Mouse (Mus musculus) midbrain, embryonic 16.5 days (tissue): ENCODE results near the gene Gm37240. TPM values are rescaled to one million over a fixed set of nuclear protein-coding genes. Genes with fewer than 3 reads are reported as not detected.
A peak's percentile ranks its signal among the peaks of the same experiment; 100 is the strongest.

Experiments used
- ATAC-seq: fragments of 200-750 bp; cut with Nextera tagmentation; 2 replicates; pipeline ENCODE4 v1.8.0; 2017; ENCODE audit warnings: moderate TSS enrichment
- H3K27ac ChIP-seq: fragments of 300-500 bp; sonication (generic); 2 replicates; pipeline ENCODE4 v1.5.1; 2014; ENCODE audit warnings: mild to moderate bottlenecking, low read length, mixed read lengths
- H3K27me3 ChIP-seq: fragments of 300-500 bp; sonication (generic); 2 replicates; pipeline ENCODE4 v1.6.1; 2014; ENCODE audit warnings: low read depth, low read length, mixed read lengths; ENCODE audit not compliant: control insufficient read depth, insufficient read depth
- H3K36me3 ChIP-seq: fragments of 300-500 bp; sonication (generic); 2 replicates; pipeline ENCODE4 v1.6.1; 2014; ENCODE audit warnings: mild to moderate bottlenecking, low read length, moderate library complexity, mixed read lengths; ENCODE audit not compliant: control insufficient read depth, insufficient read depth
- H3K4me1 ChIP-seq: fragments of 300-500 bp; sonication (generic); 2 replicates; pipeline ENCODE4 v1.6.1; 2014; ENCODE audit warnings: mild to moderate bottlenecking, low read length, mixed read lengths; ENCODE audit not compliant: control insufficient read depth, insufficient read depth
- H3K4me2 ChIP-seq: fragments of 300-500 bp; sonication (generic); 2 replicates; pipeline ENCODE4 v1.6.1; 2014; ENCODE audit warnings: mild to moderate bottlenecking, low read length, mixed read lengths
- H3K4me3 ChIP-seq: fragments of 300-500 bp; sonication (generic); 2 replicates; pipeline ENCODE4 v1.5.1; 2014; ENCODE audit warnings: low read depth, mild to moderate bottlenecking, low read length, moderate library complexity, mixed read lengths
- H3K9ac ChIP-seq: fragments of 300-500 bp; sonication (generic); 2 replicates; pipeline ENCODE4 v1.6.1; 2014; ENCODE audit warnings: low read depth, low read length, mixed read lengths
- H3K9me3 ChIP-seq: fragments of 300-500 bp; sonication (generic); replicated peaks from 2 replicates; pipeline ENCODE4 v1.6.1; 2014; ENCODE audit warnings: mild to moderate bottlenecking, low read length, mixed read lengths; ENCODE audit not compliant: control insufficient read depth, poor library complexity, severe bottlenecking
- WGBS: fragments of 180-500 bp; shearing (Covaris S2); extraction: QIAGEN DNeasy Blood & Tissue Kit; methylation state at CpG from one replicate; pipeline ENCODE4 v1.1.7; 2014; 5-methylcytosine and 5-hydroxymethylcytosine counted together
- polyA plus RNA-seq: library from polyadenylated mRNA; unstranded; fragments of >200 nt; fragmentation: Nextera tagmentation; extraction: Ambion mirVana; gene quantifications from 2 replicates; pipeline ENCODE4 v1.2.1, GENCODE M21; 2015

Gm37240 gene
- polyA plus RNA-seq, 1 experiment from 2014 or later = 0.26 TPM

DNA sequence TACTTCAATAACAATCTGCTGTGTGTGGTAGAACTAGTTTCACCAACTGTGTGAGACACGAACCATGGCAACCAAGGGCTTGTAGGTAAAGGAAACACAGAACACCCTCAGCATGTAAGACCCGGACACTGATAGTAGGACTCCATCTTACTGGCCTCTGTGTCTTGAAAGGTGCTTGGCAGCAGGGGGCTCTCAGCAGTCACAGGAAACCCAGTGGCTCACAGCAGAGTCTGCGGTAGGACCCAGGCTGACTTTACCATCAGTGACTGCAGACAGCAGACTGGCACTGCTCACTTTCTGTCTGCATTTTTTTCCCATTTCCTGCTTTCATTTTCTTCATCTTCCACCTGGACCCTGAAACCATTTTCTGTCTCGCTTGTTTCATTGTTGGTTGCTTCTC, 1176.6 kb downstream of the Gm37240 start:
- Histone ChIP-seq H3K27ac (no peak overlapping the region), H3K4me3 (no peak overlapping the region), H3K4me2 (no peak overlapping the region), H3K9ac (no peak overlapping the region), H3K36me3 (no peaks in the 10 kb centered on the region), H3K4me1 (no peaks in the 10 kb centered on the region), H3K27me3 (no peaks in the 10 kb centered on the region), H3K9me3 (no peaks in the 10 kb centered on the region; the same call in 1 of the 2 replicates)
- no peak for ATAC-seq
- 82% methylated on average over 4 of the region's 4 CpGs for WGBS

DNA sequence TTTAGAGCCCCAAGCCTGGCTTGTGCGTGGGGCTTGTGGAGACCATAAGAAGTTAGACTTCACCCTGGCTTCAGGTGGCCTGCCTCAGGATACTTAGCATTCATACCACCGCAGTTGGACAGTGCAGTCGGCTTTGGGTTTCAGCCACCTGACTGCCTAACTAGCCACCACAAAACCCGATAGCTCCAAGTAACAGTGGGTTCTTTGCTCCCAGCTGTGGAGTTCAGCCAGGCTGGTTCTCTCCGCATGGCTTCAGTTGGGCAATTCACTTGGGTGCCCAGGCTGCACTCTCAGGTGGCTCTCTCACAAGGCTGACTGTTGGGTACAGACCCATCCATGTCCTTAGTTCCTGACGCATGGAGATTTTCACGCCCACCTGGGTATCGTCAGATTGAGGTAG, 1177.4 kb downstream of the Gm37240 start:
- H3K9me3 ChIP-seq = no peaks in the 10 kb centered on the region; the same call in 1 of the 2 replicates
- H3K27ac ChIP-seq = no peak overlapping the region
- WGBS = 93% methylated on average over 8 of the region's 8 CpGs
- H3K4me3 ChIP-seq = no peak overlapping the region
- no peaks in the 10 kb centered on the region for H3K36me3 ChIP-seq
- ATAC-seq = no peak
- H3K9ac ChIP-seq = no peak overlapping the region
- H3K4me1 ChIP-seq = no peaks in the 10 kb centered on the region
- no peak overlapping the region for H3K4me2 ChIP-seq
- no peaks in the 10 kb centered on the region for H3K27me3 ChIP-seq

DNA sequence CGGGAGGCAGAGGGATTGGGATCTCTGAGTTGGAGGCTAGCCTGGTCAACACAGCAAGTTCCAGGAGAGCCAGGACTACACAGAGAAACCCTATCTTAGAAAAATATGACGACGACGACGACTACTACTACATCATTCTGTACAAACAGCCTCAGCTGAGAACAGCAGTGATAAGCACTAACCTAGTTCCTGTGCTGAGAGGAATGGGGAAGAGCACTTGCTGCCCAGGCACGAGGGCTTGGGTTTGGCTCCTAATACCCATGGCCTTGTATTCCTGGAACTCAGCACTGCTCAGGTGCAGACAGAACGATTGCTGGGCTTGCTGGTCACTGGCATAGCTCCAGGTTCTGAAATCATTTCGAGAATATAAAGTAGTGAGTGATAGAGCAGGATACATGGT, 1178.2 kb downstream of the Gm37240 start:
- no peaks in the 10 kb centered on the region for H3K27me3 ChIP-seq
- H3K9ac ChIP-seq = no peak overlapping the region
- WGBS = 85% methylated on average over 8 of the region's 8 CpGs
- ATAC-seq = no peak
- H3K4me3 ChIP-seq = no peak overlapping the region
- H3K27ac ChIP-seq = no peak overlapping the region
- H3K36me3 ChIP-seq = no peaks in the 10 kb centered on the region
- no peaks in the 10 kb centered on the region; the same call in 1 of the 2 replicates for H3K9me3 ChIP-seq
- H3K4me2 ChIP-seq = no peak overlapping the region
- H3K4me1 ChIP-seq = no peaks in the 10 kb centered on the region

DNA sequence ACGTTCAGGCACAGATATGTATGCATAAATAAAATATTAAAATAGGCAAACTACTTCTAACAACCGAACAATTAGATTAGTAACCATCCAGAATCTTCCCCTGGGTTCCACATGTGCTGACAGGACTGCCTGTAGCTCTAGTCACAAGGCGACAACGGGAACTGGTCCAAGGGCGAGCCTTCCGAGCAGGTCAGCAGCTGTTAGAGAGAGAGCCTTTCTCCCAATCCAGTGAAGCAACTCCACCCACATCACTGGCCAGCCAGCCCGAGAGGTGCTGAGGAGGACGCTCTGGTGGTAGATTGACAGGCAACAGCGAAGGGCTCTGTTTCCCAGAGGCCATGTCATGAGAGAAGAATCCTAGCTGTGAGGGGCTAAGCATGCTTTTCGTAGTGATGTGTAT, 1178.8 kb downstream of the Gm37240 start:
- Histone ChIP-seq H3K4me3 (no peak overlapping the region), H3K9ac (no peak overlapping the region), H3K4me2 (no peak overlapping the region), H3K36me3 (no peaks in the 10 kb centered on the region), H3K9me3 (no peaks in the 10 kb centered on the region; the same call in 1 of the 2 replicates), H3K27ac (no peak overlapping the region), H3K4me1 (no peaks in the 10 kb centered on the region), H3K27me3 (no peaks in the 10 kb centered on the region)
- ATAC-seq = no peak
- 82% methylated on average over 10 of the region's 10 CpGs for WGBS

DNA sequence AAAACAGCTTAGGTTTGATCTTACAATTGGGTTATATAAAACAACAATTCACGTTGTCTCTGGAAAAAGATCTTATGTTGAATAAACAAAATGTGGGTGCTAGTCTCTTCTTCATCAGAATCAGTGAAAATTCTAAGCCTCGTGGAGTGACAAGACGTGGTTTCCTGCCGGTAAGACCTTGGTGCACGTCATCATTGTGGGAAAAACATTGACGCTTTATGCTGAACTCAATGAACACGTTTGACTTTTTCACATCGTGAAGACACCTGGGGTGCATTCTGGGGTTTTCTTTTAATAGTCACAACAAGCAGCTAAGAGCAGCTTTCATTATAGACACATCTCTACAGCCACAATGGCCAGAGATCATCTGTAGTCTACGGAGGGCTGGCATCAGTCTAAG, 1182.1 kb downstream of the Gm37240 start:
- Histone ChIP-seq H3K4me2 (no peak overlapping the region), H3K4me3 (no peak overlapping the region), H3K9me3 (no peaks in the 10 kb centered on the region; the same call in 1 of the 2 replicates), H3K27me3 (no peaks in the 10 kb centered on the region), H3K9ac (no peak overlapping the region), H3K27ac (no peak overlapping the region), H3K36me3 (no peaks in the 10 kb centered on the region), H3K4me1 (no peaks in the 10 kb centered on the region)
- no peak for ATAC-seq
- 88% methylated on average over 9 of the region's 9 CpGs for WGBS

DNA sequence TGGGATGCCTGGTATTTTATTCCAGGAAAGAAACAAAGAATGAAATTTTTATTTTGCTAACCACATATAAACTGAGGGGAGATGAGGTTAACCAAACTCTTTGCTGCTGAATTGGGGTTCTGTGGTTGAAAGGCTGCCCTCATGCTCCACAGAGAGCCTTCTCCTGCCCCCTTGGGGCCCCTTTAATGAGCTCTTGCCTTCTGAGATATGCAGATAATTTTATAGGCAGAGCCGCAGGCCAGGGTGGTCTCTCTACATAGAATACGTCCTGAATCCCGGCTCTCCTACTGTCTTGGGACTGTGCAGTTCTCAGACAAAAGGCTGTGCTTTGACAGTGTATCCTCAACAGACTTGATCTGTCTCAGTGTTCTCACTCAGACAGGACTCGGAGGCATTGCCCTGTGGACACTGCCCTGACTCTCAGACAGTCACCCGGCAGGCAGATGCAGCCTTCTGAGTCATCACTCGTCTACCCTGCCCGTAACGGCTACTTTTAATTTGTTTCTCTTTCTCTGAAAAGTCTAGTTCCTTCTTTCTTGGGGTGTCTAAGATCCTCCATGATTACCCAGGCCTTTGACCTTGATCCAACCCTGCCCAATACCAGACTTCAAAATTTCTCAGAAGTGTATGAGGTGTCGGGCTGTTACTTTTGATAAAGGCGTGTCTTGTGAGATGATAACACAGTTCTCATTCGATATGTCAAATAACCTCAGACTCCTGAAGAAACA, 1184.1 kb downstream of the Gm37240 start:
- Histone ChIP-seq H3K9me3 (no peaks in the 10 kb centered on the region; the same call in 1 of the 2 replicates), H3K4me1 (no peaks in the 10 kb centered on the region), H3K4me3 (no peak overlapping the region), H3K27me3 (no peaks in the 10 kb centered on the region), H3K9ac (no peak overlapping the region), H3K36me3 (no peaks in the 10 kb centered on the region), H3K27ac (no peak overlapping the region), H3K4me2 (no peak overlapping the region)
- WGBS = 73% methylated on average over 11 of the region's 11 CpGs
- ATAC-seq = no peak

DNA sequence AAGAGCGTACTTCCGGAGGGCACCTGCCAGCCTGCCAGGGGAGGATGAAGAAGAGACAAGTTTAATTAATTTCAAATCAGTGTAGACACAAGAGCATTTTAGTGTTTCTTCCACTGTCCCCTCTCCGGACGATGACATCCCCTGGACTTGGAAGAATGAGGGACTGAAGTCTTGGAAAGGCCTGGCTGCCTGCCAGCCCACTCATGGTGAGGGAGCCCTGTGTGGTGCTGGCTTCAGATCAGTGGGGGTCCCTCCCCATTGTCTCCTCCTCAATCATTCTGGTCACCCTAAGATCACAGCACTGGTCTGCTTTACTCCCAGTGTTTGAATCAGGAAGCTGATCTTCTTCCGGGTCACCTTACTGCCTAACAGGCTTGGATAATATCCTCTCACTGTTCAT, 1185.4 kb downstream of the Gm37240 start:
- Histone ChIP-seq H3K9me3 (no peaks in the 10 kb centered on the region; the same call in 1 of the 2 replicates), H3K9ac (no peak overlapping the region), H3K4me1 (no peaks in the 10 kb centered on the region), H3K4me2 (no peak overlapping the region), H3K4me3 (no peak overlapping the region), H3K36me3 (no peaks in the 10 kb centered on the region), H3K27me3 (no peaks in the 10 kb centered on the region), H3K27ac (no peak overlapping the region)
- ATAC-seq = no peak
- WGBS = 72% methylated on average over 5 of the region's 5 CpGs

DNA sequence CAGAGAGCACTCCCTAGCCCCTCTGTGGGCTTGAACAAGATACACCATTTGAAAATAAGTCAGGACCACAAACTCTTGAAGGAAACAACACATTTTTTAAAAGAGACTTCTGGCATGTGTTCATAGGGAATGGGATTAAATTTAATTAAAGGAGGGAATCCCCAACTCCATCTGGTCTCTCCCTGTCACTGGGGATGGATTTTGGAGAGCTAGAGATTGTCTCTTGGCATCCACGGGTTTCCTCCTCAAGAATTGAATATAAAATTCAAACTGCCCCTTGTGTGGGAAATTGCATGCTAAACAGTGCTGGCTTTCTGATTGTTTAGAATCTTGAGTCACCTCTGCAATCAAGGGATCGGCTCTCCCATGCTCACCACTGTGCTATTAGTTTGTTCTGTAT, 1185.8 kb downstream of the Gm37240 start:
- Histone ChIP-seq H3K27ac (no peak overlapping the region), H3K9ac (no peak overlapping the region), H3K4me3 (no peak overlapping the region), H3K27me3 (no peaks in the 10 kb centered on the region), H3K9me3 (no peaks in the 10 kb centered on the region), H3K36me3 (no peaks in the 10 kb centered on the region), H3K4me2 (no peak overlapping the region), H3K4me1 (peaks cover 3% of the 10 kb centered on the region; the same call in 1 of the 2 replicates)
- ATAC-seq = no peak
- 62% methylated on average over 2 of the region's 2 CpGs for WGBS

DNA sequence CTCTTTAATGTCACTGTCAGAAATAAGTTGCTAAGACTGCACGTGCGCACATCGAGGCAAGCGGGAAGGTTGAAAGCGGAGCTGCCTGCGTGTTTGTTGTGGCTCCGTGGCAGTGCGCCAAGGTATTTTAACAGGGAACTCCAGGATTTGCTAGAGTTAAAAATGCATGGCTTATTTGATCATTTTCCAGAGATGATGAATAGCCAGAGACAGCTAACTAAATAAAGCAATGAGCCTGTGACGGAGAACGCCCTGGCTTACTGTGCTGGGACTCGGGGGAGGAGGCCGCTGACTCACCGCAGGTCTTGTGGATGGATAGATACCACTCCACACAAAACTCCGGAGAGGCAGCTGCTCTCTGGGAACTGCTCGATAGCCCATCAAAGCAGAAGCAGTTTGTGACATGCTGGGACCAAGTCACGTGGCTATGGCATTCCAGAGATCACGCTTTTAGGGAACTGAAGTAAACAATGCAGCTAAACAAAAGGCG, 1190.8 kb downstream of the Gm37240 start:
- peaks cover 7% of the 10 kb centered on the region; the same call in 1 of the 2 replicates for H3K4me1 ChIP-seq
- 0 out of 2 replicates have a peak overlapping the region, but pooled peaks have one; percentile 6 for H3K4me3 ChIP-seq
- H3K9me3 ChIP-seq = no peaks in the 10 kb centered on the region
- H3K9ac ChIP-seq = 0 out of 2 replicates have a peak overlapping the region, but pooled peaks have one; percentile 20
- no peaks in the 10 kb centered on the region for H3K27me3 ChIP-seq
- ATAC-seq = 0 out of 2 replicates have a peak, but pooled peaks have one; percentile 49
- H3K36me3 ChIP-seq = no peaks in the 10 kb centered on the region
- H3K4me2 ChIP-seq = peak overlapping the region; percentile 45
- WGBS = 26% methylated on average over 18 of the region's 18 CpGs
- no peak overlapping the region for H3K27ac ChIP-seq
